Mouse (Mus musculus) cortical plate, adult 2 months (tissue): Measurements from ENCODE around the gene Eaf2.

Experiments
- CTCF ChIP-seq: fragments of 200-500 bp; IDR thresholded peaks from 2 replicates; pipeline ENCODE4 v1.5.1; 2011; ENCODE audit warnings: mild to moderate bottlenecking, control low read depth, low read length; ENCODE audit not compliant: insufficient read depth; ENCODE audit errors: extremely low read depth
- POLR2A ChIP-seq: fragments of 200-500 bp; IDR thresholded peaks from 2 replicates; pipeline ENCODE4 v1.6.1; 2011; ENCODE audit warnings: mild to moderate bottlenecking, low read length, control low read depth; ENCODE audit not compliant: insufficient read depth; ENCODE audit errors: extremely low read depth

DNA sequence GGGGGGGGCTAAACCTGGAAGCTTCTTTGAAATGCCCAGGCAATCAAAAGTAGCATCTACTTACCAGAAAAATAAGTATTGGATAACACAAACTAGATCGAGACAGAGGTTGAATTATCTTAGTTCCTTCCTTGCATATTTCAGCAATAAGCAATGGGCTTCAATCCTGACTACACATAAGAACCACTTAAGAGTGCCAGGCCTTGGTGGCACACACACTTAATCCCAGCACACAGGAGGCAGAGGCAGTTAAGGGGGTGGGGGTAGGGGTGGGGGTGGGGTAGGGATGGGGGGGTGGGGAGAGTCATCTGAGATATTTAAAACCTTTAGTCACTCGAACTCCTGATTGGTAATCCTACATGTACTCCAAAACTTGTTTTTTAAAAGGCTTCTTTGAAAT, 103.6 kb downstream of the Eaf2 start:
- TF ChIP-seq POLR2A, result no peak
- TF ChIP-seq CTCF, result no peak
